Mouse (Mus musculus) hindbrain, postnatal 0 days (tissue): ENCODE measurements around the gene Ccdc62. TPM values are rescaled to one million over a fixed set of nuclear protein-coding genes. Genes with fewer than 3 reads are reported as not detected.

Experiments used
- ATAC-seq: fragments of 200-750 bp; cut with Nextera tagmentation; 2 replicates; pipeline ENCODE4 v1.8.0; 2017; ENCODE audit warnings: mild to moderate bottlenecking, moderate TSS enrichment, moderate library complexity
- DNase-seq: peaks from one replicate; pipeline ENCODE4 v3.0.0-alpha.2; 2015; ENCODE audit warnings: low spot score
- H3K27ac ChIP-seq: fragments of 300-500 bp; sonication (generic); 2 replicates; pipeline ENCODE4 v1.5.1; 2014; ENCODE audit warnings: mild to moderate bottlenecking
- H3K27me3 ChIP-seq: fragments of 300-500 bp; sonication (generic); 2 replicates; pipeline ENCODE4 v1.6.1; 2014; ENCODE audit warnings: low read length, mixed read lengths; ENCODE audit not compliant: insufficient read depth
- H3K36me3 ChIP-seq: fragments of 300-500 bp; sonication (generic); 2 replicates; pipeline ENCODE4 v1.6.1; 2014; ENCODE audit warnings: low read length, mixed read lengths; ENCODE audit not compliant: insufficient read depth
- H3K4me1 ChIP-seq: fragments of 300-500 bp; sonication (generic); 2 replicates; pipeline ENCODE4 v1.6.1; 2014; ENCODE audit warnings: antibody characterized with exemption, low read length, mixed read lengths; ENCODE audit not compliant: insufficient read depth
- H3K4me2 ChIP-seq: fragments of 300-500 bp; sonication (generic); 2 replicates; pipeline ENCODE4 v1.6.1; 2014; ENCODE audit warnings: low read depth, mild to moderate bottlenecking, low read length, moderate library complexity, mixed read lengths
- H3K4me3 ChIP-seq: fragments of 300-500 bp; sonication (generic); 2 replicates; pipeline ENCODE4 v1.5.1; 2014; ENCODE audit warnings: low read length
- H3K9ac ChIP-seq: fragments of 300-500 bp; sonication (generic); replicated peaks from 2 replicates; pipeline ENCODE4 v1.6.1; 2014; ENCODE audit warnings: mild to moderate bottlenecking, low read length, moderate library complexity, mixed read lengths
- H3K9me3 ChIP-seq: fragments of 300-500 bp; sonication (generic); 2 replicates; pipeline ENCODE4 v1.6.1; 2016; ENCODE audit warnings: low read length, mixed read lengths
- CTCF ChIP-seq: IDR thresholded peaks from 2 replicates; pipeline ENCODE4 v1.5.1; 2016; ENCODE audit warnings: antibody characterized with exemption, control low read depth, low read depth
- WGBS: fragments of 180-500 bp; shearing (Covaris S2); extraction: QIAGEN DNeasy Blood & Tissue Kit; methylation state at CpG from one replicate; pipeline ENCODE4 v1.1.7; 2014; 5-methylcytosine and 5-hydroxymethylcytosine counted together
- polyA plus RNA-seq: library from polyadenylated mRNA; unstranded; fragments of >200 nt; fragmentation: Nextera tagmentation; extraction: Ambion mirVana; gene quantifications from 2 replicates; pipeline ENCODE4 v1.2.1, GENCODE M21; 2015
- total RNA-seq: library from RNA; depleted of rRNA; stranded (reverse); fragments of >200 nt; gene quantifications from 2 replicates; pipeline ENCODE4 v1.2.3, GENCODE M21; 2014

The Ccdc62 gene
- total and polyA plus RNA-seq, 2 experiments from 2014 or later, result 1.1 to 5.5 TPM

DNA sequence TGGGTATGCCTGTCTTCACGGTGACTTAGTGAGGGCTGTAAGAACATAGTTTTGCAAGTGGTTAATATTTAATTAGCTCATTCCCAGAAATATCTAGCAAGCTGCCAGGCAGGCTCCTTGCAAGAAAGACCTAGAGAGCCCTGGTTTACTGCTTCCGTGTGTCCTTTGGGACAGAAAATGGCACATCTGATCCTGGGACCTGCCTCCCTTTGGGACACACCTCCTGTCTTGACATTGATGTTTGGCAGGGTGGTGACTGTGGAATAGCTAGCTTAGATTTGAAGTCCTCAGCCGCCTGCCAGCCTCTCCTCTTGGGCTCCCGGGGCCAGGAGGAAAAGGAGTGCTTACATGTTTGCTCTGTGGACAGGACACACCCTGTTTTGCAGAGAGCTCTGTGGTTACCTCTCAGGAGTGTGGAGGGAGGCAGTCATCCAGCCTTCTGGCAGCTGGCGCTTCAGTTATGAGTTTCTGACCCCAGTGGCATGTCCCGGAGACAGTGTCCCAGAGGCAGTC, 45.2 kb downstream of the Ccdc62 start:
- TF ChIP-seq CTCF, result no peak
- ATAC-seq (no peak), DNase-seq (no peak)
- Histone ChIP-seq H3K4me1 (peaks cover 21% of the 10 kb centered on the region; the same call in 1 of the 2 replicates), H3K9ac (no peak overlapping the region; the same call in 1 of the 2 replicates), H3K9me3 (no peaks in the 10 kb centered on the region), H3K4me2 (peak overlapping the region; percentile 95; the same call in 1 of the 2 replicates), H3K36me3 (no peaks in the 10 kb centered on the region), H3K27ac (no peak overlapping the region), H3K27me3 (no peaks in the 10 kb centered on the region), H3K4me3 (no peak overlapping the region)
- 63% methylated on average over 6 of the region's 6 CpGs for WGBS

DNA sequence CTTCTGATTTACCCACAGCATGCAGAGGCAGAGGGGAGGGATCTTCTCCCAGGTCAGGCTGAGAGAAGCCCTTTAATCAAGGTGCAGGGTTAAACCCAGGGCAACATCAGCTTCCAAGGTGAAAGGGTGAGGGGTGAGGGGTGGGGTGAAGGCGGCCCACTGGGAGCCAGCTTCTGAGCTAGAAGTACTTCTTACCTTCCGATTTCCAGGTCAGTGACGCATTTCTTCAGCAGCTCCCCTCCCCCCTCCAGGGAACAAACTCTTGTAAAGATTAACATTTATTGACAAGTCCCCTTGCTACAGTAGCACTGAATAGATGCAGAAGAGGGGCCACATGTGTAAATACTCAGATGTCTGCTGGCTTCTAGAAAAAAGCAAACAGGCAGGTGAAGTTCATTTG, 46.8 kb downstream of the Ccdc62 start:
- DNase-seq (no peak), ATAC-seq (no peak)
- H3K27ac ChIP-seq, result no peak overlapping the region
- no peaks in the 10 kb centered on the region for H3K36me3 ChIP-seq
- H3K27me3 ChIP-seq, result no peaks in the 10 kb centered on the region
- WGBS, result 63% methylated on average over 3 of the region's 3 CpGs
- peaks cover 23% of the 10 kb centered on the region; the same call in 1 of the 2 replicates for H3K4me1 ChIP-seq
- no peak overlapping the region for H3K4me3 ChIP-seq
- no peaks in the 10 kb centered on the region for H3K9me3 ChIP-seq
- no peak overlapping the region for H3K9ac ChIP-seq
- H3K4me2 ChIP-seq, result no peak overlapping the region
- no peak for TF ChIP-seq CTCF

DNA sequence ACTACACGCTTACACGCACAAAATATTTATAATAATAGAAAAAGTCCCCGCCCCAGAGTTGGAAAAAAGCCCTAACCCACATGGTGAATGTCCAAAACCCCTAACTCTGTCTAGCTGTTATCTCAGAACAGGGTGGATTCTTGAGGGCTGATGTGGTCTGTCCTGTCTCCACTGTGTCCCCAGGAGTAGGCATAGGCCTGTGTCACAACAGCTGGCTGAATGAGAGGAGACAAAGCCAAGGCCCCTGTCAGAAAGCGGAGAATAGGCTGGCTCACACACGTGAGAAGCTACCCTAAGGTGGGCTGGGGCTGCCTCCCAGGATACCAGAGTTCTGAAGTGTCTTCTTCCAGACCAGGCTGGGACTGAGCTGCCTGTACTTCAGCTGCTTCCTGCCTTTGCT, 47.7 kb downstream of the Ccdc62 start:
- DNase-seq (no peak), ATAC-seq (no peak)
- TF ChIP-seq CTCF, result no peak
- H3K9me3 ChIP-seq, result no peaks in the 10 kb centered on the region
- no peaks in the 10 kb centered on the region for H3K36me3 ChIP-seq
- no peak overlapping the region for H3K4me3 ChIP-seq
- H3K27ac ChIP-seq, result no peak overlapping the region
- no peak overlapping the region for H3K4me2 ChIP-seq
- WGBS, result 71% methylated on average over 5 of the region's 5 CpGs
- no peak overlapping the region for H3K9ac ChIP-seq
- peaks cover 18% of the 10 kb centered on the region; the same call in 1 of the 2 replicates for H3K4me1 ChIP-seq
- H3K27me3 ChIP-seq, result no peaks in the 10 kb centered on the region

DNA sequence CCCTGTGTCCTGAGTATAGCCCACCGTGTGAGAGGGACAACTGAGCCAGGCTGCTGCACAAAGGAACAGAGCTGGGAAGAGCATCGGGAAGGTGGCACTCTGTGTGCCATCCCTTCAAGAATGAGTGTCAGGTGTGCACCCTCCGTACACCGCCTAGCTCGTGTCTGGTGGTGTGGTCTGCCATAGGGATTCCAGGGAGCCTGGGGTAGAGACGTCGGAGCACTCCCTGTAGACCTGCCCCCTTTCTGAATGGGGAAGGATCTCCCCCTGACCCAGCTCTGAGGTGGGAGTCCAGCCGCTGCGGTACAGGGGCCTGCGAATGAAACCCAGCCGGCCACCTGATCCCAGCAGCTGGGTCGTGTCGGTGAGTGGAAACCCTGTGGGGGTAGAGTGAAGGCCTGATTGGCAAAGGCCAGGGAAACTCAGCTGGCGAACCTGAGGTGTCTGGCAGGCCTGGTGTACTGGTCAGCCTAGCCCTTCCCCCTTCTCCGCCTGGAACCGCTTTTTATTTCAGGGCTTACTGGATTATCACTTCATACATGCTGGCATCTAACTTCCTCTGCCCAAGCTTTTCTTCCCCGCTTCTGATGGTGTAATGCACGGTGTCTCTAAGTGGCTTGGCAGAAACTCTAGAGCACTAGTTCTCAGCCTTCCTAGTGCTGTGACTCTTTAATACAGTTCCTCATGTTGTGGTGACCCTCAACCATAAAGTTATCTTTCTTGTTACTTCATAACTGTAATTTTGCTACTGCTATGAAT, 48.9 kb downstream of the Ccdc62 start:
- peaks cover 17% of the 10 kb centered on the region; the same call in 1 of the 2 replicates for H3K4me1 ChIP-seq
- H3K36me3 ChIP-seq, result no peaks in the 10 kb centered on the region
- no peak overlapping the region for H3K4me3 ChIP-seq
- H3K9me3 ChIP-seq, result no peaks in the 10 kb centered on the region
- H3K9ac ChIP-seq, result 0 out of 2 replicates have a peak overlapping the region, but pooled peaks have one; percentile 9
- no peak for TF ChIP-seq CTCF
- peak; percentile 38; the same call in 1 of the 2 replicates for ATAC-seq
- H3K4me2 ChIP-seq, result no peak overlapping the region
- peak; percentile 31 for DNase-seq
- WGBS, result 59% methylated on average over 18 of the region's 18 CpGs
- H3K27ac ChIP-seq, result no peak overlapping the region
- H3K27me3 ChIP-seq, result no peaks in the 10 kb centered on the region

DNA sequence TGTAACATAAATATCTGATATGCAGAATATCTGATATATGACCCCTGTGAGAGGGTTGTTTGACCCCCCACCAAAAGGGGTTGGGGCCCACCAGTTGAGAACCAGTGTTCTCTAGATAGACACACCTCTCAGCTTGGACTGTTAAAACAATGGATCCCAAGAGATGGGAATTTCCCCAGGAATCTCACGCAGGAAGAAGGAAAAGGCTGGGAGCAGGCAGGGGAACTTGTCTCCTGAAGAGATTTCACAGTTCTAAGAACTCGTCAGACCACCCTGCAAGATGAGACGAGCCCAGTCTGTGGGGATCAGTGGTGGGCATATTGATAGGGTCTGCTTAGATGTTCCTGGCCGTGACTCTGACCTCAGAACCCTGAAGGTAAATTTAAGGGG, 49.5 kb downstream of the Ccdc62 start:
- H3K9ac ChIP-seq, result no peak overlapping the region

DNA sequence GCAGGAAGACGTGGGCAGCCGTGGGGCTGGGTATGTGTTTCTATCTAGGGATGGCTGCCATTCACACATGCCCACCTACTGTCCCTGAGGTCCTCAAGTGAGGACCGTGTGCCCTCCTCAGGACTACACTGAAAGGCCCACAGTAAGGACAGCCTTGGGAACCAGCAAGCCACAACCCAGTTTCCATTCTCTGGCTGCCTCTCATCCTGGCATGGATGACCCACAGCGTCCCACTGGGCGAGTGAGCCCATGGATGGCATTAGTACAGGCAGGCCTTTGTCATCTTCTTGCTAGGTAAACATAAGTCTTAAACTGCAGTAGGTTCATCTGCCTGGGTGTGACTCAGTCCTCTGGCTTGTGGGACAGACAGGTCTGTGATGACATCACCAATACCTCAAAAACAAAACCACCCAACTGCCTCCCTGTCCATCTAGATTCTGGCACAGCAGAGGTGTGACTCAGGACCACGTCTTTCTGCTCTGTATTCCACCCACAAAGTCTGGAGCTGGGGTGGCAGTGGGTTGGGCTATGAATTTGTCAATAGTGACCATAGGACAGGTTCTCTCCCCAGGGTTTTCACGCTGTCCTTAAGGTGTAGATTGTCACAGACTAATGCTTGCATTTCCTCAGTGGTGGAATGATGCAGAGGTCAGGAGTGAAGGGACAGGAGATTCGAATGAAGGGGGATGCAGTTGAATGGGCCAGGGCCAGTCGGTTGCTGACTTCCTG, 50.2 kb downstream of the Ccdc62 start:
- Histone ChIP-seq H3K9me3 (no peaks in the 10 kb centered on the region), H3K4me1 (peaks cover 11% of the 10 kb centered on the region; the same call in 1 of the 2 replicates), H3K27me3 (no peaks in the 10 kb centered on the region), H3K36me3 (no peaks in the 10 kb centered on the region), H3K9ac (no peak overlapping the region), H3K4me3 (no peak overlapping the region), H3K27ac (peak overlapping the region; percentile 37; the same call in 1 of the 2 replicates), H3K4me2 (no peak overlapping the region)
- WGBS, result 73% methylated on average over 9 of the region's 9 CpGs
- no peak for DNase-seq
- no peak; the same call in 1 of the 2 replicates for ATAC-seq
- TF ChIP-seq CTCF, result no peak

More for the DNA sequence above, 49.5 kb downstream of the Ccdc62 start:
- ATAC-seq, result no peak
- Histone ChIP-seq H3K4me3 (no peak overlapping the region), H3K36me3 (no peaks in the 10 kb centered on the region), H3K9me3 (no peaks in the 10 kb centered on the region), H3K4me1 (peaks cover 11% of the 10 kb centered on the region; the same call in 1 of the 2 replicates), H3K27me3 (no peaks in the 10 kb centered on the region), H3K4me2 (no peak overlapping the region), H3K27ac (no peak overlapping the region; the same call in 1 of the 2 replicates)
- TF ChIP-seq CTCF, result no peak
- no peak for DNase-seq
- 72% methylated on average over 4 of the region's 4 CpGs for WGBS
